Mouse (Mus musculus): Measurements from ENCODE around the gene Gm49366. TPM values are rescaled to one million over a fixed set of nuclear protein-coding genes. Genes with fewer than 3 reads are reported as not detected.

The Gm49366 gene
- total and polyA plus RNA-seq, 3 experiments = not detected

DNA sequence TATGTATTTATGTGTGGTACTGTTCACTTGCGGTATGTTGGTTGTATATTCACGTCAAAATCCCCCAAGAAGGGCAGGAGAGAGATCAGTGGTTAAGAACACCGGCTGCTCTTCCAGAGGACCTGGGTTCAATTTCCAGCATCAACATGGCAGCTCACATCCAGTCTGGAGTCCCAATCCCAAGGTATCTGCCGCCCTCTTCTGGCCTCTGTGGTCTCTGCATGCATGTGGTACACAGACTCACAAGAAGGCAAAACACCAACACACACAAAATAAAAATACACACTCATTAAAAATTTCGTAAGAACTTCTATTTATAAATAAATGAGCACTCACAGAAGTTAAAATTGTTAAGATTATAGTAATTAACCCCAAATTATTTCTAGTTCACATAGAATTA lies 24.5 kb downstream of the Gm49366 start:
- no peak overlapping the region for H3K4me2 ChIP-seq (ENCODE audit: insufficient read depth, low read depth, poor library complexity, severe bottlenecking)
- dilution Hi-C loops (cut with MboI; ENCODE audit: extremely low pct_ligation_motif_present, extremely low pct_unique_long_range_greater_than_20kb, low sequenced_read_pairs) = no loop called here

DNA sequence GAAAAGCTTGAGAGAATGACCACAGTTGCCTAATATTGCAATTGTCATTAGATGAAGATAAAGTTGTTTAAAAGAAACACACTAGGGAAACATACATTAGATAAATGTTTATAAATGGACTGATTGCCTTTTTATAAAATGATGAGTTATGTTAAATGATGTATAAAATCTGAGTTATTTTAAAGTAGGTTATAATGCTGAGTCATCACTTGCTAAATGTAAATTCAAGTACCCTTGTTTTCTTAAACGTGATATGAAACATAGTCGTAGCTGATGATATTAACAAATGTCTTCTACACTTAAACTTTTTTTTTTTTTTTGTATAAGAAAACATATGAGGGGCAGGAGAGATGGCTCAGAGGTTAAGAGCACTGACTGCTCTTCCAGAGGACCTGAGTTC lies 25.1 kb downstream of the Gm49366 start:
- TF ChIP-seq MAFK (IDR thresholded peaks at IDR 0.05; ENCODE audit: insufficient replicate concordance, low read length) (peak; percentile 87), TCF12 (IDR thresholded peaks at IDR 0.05; ENCODE audit: low read depth, low read length) (no peak)
- in situ Hi-C loops (cut with MboI; ENCODE audit: low pct_ligation_motif_present, low pct_unique_long_range_greater_than_20kb, low sequenced_read_pairs) = loop anchor here (25.0 kb wide), 2 partner anchors 102 to 277 kb away; partner anchors contain the start of gene Riox1

More for the DNA sequence above, 24.5 kb downstream of the Gm49366 start:
- H3K9me3 ChIP-seq (replicated peaks; ENCODE audit: low read length) = peaks cover 2% of the 10 kb centered on the region
- no peaks in the 10 kb centered on the region for H3K36me3 ChIP-seq (replicated peaks in 1 of 2; ENCODE audit: control insufficient read depth in 1 of 2, insufficient read depth in 1 of 2, low read length in 1 of 2)
- DNase-seq (ENCODE audit: extremely low read depth) = peak; percentile 6
- in situ Hi-C loops (cut with MboI; ENCODE audit: low pct_ligation_motif_present, low pct_unique_long_range_greater_than_20kb, low sequenced_read_pairs) = loop anchor here (25.0 kb wide), 2 partner anchors 101 to 276 kb away; partner anchors contain the start of gene Riox1
- no peaks in the 10 kb centered on the region for H3K79me2 ChIP-seq (replicated peaks; ENCODE audit: control insufficient read depth, extremely low read depth, insufficient read depth, poor library complexity, severe bottlenecking)
- H3K27me3 ChIP-seq (replicated peaks) = no peaks in the 10 kb centered on the region
- H3K27ac ChIP-seq (ENCODE audit: insufficient read depth, low read depth) = no peak overlapping the region
- no peaks in the 10 kb centered on the region for H3K4me1 ChIP-seq (ENCODE audit: control insufficient read depth in 1 of 2, insufficient read depth in 2 of 2)
- TF ChIP-seq UBTF (IDR thresholded peaks at IDR 0.05; ENCODE audit: low read depth, low read length) (no peak), MAFK (IDR thresholded peaks at IDR 0.05; ENCODE audit: insufficient replicate concordance, low read length) (no peak), ZC3H11A (IDR thresholded peaks at IDR 0.05; ENCODE audit: low read depth, low read length) (no peak), ETS1 (conservative IDR thresholded peaks at IDR 0.05; ENCODE audit: low read depth, low read length) (no peak), PAX5 (IDR thresholded peaks at IDR 0.05; ENCODE audit: low read length) (no peak), MAX (IDR thresholded peaks at IDR 0.05; ENCODE audit: low read length) (no peak), IRF4 (IDR thresholded peaks at IDR 0.05; ENCODE audit: low read depth, low read length) (no peak), SMC3 (IDR thresholded peaks at IDR 0.05; ENCODE audit: low read depth, low read length) (peak; percentile 10; the same call in 1 of the 2 replicates), MXI1 (IDR thresholded peaks at IDR 0.05; ENCODE audit: low read depth, low read length) (no peak), CTCF (conservative IDR thresholded peaks at IDR 0.05 in 1 of 2, IDR thresholded peaks at IDR 0.05 in 1 of 2; ENCODE audit: low read depth in 2 of 2, low read length in 2 of 2) (peak; percentile 20 to 52; a peak in 2 of 4 replicates), BHLHE40 (IDR thresholded peaks at IDR 0.05; ENCODE audit: low read depth, low read length) (no peak), GABPA (IDR thresholded peaks at IDR 0.05; ENCODE audit: insufficient replicate concordance, low read depth, low read length) (no peak), KAT2A (IDR thresholded peaks at IDR 0.05; ENCODE audit: insufficient replicate concordance, low read length) (no peak), RAD21 (IDR thresholded peaks at IDR 0.05; ENCODE audit: low read depth, low read length) (peak; percentile 42)
- H3K9ac ChIP-seq (ENCODE audit: insufficient read depth, low read depth) = no peak overlapping the region
- H3K4me3 ChIP-seq (replicated peaks in 1 of 3; ENCODE audit: low read depth in 2 of 3, low read length in 2 of 3, poor library complexity in 1 of 3) = no peak overlapping the region

More for the DNA sequence above, 25.1 kb downstream of the Gm49366 start:
- no peaks in the 10 kb centered on the region for H3K79me2 ChIP-seq (replicated peaks; ENCODE audit: control insufficient read depth, extremely low read depth, insufficient read depth, poor library complexity, severe bottlenecking)
- no peak overlapping the region for H3K9ac ChIP-seq (ENCODE audit: insufficient read depth, low read depth)
- DNase-seq (ENCODE audit: extremely low read depth) = no peak
- no peaks in the 10 kb centered on the region for H3K27me3 ChIP-seq (replicated peaks)
- H3K27ac ChIP-seq (ENCODE audit: insufficient read depth, low read depth) = no peak overlapping the region
- no peaks in the 10 kb centered on the region for H3K4me1 ChIP-seq (ENCODE audit: control insufficient read depth in 1 of 2, insufficient read depth in 2 of 2)
- H3K36me3 ChIP-seq (replicated peaks in 1 of 2; ENCODE audit: control insufficient read depth in 1 of 2, insufficient read depth in 1 of 2, low read length in 1 of 2) = no peaks in the 10 kb centered on the region
- dilution Hi-C loops (cut with MboI; ENCODE audit: extremely low pct_ligation_motif_present, extremely low pct_unique_long_range_greater_than_20kb, low sequenced_read_pairs) = no loop called here
- no peak overlapping the region for H3K4me3 ChIP-seq (replicated peaks in 1 of 3; ENCODE audit: low read depth in 2 of 3, low read length in 2 of 3, poor library complexity in 1 of 3)
- no peak overlapping the region for H3K4me2 ChIP-seq (ENCODE audit: insufficient read depth, low read depth, poor library complexity, severe bottlenecking)
- H3K9me3 ChIP-seq (replicated peaks; ENCODE audit: low read length) = peaks cover 2% of the 10 kb centered on the region

Data from CH12.LX (cell line).